Comparison of ENCODE assay signal across 21 mouse cellular contexts in the genomic region with DNA sequence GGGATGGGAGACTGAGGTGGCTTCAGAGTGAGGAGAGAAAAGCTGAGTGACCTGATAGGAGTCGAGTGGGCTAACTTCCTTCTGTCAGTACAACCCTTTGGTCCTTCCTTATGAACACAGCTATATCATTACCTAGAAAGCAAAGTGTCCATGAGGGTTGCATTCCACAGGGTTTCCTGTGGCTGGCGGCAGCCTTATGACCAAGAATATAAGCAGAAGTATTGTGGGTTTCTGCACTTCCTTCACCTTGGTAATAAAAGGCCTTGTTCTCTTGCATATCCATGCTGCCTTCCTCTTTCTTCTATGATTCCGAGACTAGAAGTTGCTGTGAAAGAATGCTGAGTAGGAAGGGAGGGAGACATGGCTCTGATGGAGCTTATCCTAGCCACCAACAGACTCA. TPM values are rescaled to one million over a fixed set of nuclear protein-coding genes. Genes with fewer than 3 reads are reported as not detected.
A peak's percentile ranks its signal among the peaks of the same experiment; 100 is the strongest.
DNase-seq lines count a peak whose midpoint lies in the region; ATAC-seq and TF ChIP-seq lines count a peak whose summit lies in the region.
"Had no signal": no experiment of that assay in that cellular context is flagged by ENCODE, and none has a peak within 500 bp of the region (broad histone marks: within the 10 kb centered on the region; RNA-seq: fewer than 3 reads in every experiment).

No protein-coding gene starts in this region.

- no peak for TF ChIP-seq POLR2A in liver, adult 2 months (IDR thresholded peaks at IDR 0.05; ENCODE audit: extremely low read depth, insufficient read depth, low read length)

- no peak overlapping the region for H3K4me2 ChIP-seq in heart, embryonic 14.5 days (ENCODE audit: low read length)
- H3K4me2 ChIP-seq in forebrain, postnatal 0 days (ENCODE audit: low read depth), result no peak overlapping the region
- H3K4me2 ChIP-seq: liver, embryonic 13.5 days had no signal

- no peak for DNase-seq in heart, adult 8-10 months (ENCODE audit: low spot score)
- no peak for DNase-seq in liver, adult 2 months (ENCODE audit: extremely low read depth, low read depth, low spot score)
- no peak for DNase-seq in liver
- DNase-seq in forebrain, postnatal 0 days, result no peak
- DNase-seq in retina, postnatal 1 day, result no peak
- DNase-seq: adrenal gland, adult 8-10 months; cerebellum, adult 8-10 months; kidney, postnatal 4 days; liver, embryonic 13.5 days; lung, postnatal 36 days; midbrain, embryonic 14.5 days; right cerebral cortex, postnatal 14 days had no signal

- peak overlapping the region; percentile 43 to 75; a peak in 2 of 4 replicates for H3K27ac ChIP-seq in heart, embryonic 14.5 days (replicated peaks in 1 of 2; ENCODE audit: control insufficient read depth in 1 of 2, insufficient read depth in 1 of 2, low read depth in 2 of 2, low read length in 2 of 2)
- peak overlapping the region; percentile 70; the same call in 1 of the 2 replicates for H3K27ac ChIP-seq in liver, adult 2 months (replicated peaks; ENCODE audit: insufficient read depth, low read depth, low read length)
- no peak overlapping the region for H3K27ac ChIP-seq in forebrain, postnatal 0 days (ENCODE audit: low read depth, low read length)
- H3K27ac ChIP-seq: liver, embryonic 13.5 days had no signal

- no peak overlapping the region for H3K9ac ChIP-seq in heart, embryonic 14.5 days (ENCODE audit: low read length)
- H3K9ac ChIP-seq in liver, adult 2 months (ENCODE audit: low read depth, low read length), result no peak overlapping the region
- H3K9ac ChIP-seq in forebrain, postnatal 0 days, result no peak overlapping the region
- H3K9ac ChIP-seq: liver, embryonic 13.5 days had no signal

- ATAC-seq in heart, embryonic 14.5 days (ENCODE audit: insufficient number of reproducible peaks, insufficient read depth, low FRiP score, low read depth), result no peak
- ATAC-seq in common myeloid progenitor, adult 5-6 weeks (replicated peaks; ENCODE audit: low read depth, poor library complexity, severe bottlenecking), result peak; percentile 73
- ATAC-seq in forebrain, postnatal 0 days, result no peak

- H3K9me3 ChIP-seq in heart, embryonic 14.5 days (ENCODE audit: control insufficient read depth, low read length), result no peaks in the 10 kb centered on the region
- peaks cover 7% of the 10 kb centered on the region; the same call in 1 of the 2 replicates for H3K9me3 ChIP-seq in megakaryocyte, embryonic 14.5 days
- H3K9me3 ChIP-seq in forebrain, postnatal 0 days (ENCODE audit: low read length), result no peaks in the 10 kb centered on the region
- H3K9me3 ChIP-seq: liver, embryonic 13.5 days had no signal

- H3K4me3 ChIP-seq in heart, embryonic 14.5 days (ENCODE audit: control insufficient read depth in 1 of 2, insufficient read depth in 1 of 2, low read depth in 1 of 2, low read length in 2 of 2), result no peak overlapping the region
- H3K4me3 ChIP-seq in liver, adult 2 months (ENCODE audit: insufficient read depth, low read depth, low read length), result no peak overlapping the region
- H3K4me3 ChIP-seq in megakaryocyte, embryonic 14.5 days (replicated peaks), result peak overlapping the region; percentile 31
- no peak overlapping the region for H3K4me3 ChIP-seq in forebrain, postnatal 0 days (ENCODE audit: low read depth, low read length)
- H3K4me3 ChIP-seq: liver, embryonic 13.5 days had no signal

- no peak for TF ChIP-seq CTCF in liver, adult 2 months (IDR thresholded peaks at IDR 0.05; ENCODE audit: low read depth, low read length)
- TF ChIP-seq CTCF in forebrain, postnatal 0 days (IDR thresholded peaks at IDR 0.05; ENCODE audit: low read depth), result no peak

- no peaks in the 10 kb centered on the region for H3K79me2 ChIP-seq in liver, adult 2 months (ENCODE audit: control insufficient read depth, insufficient read depth, low read length)

- H3K4me1 ChIP-seq in heart, embryonic 14.5 days (ENCODE audit: control insufficient read depth in 2 of 2, insufficient read depth in 2 of 2, low read length in 2 of 2), result no peaks in the 10 kb centered on the region
- peaks cover 4% of the 10 kb centered on the region; the same call in 1 of the 2 replicates for H3K4me1 ChIP-seq in liver, adult 2 months (ENCODE audit: control insufficient read depth, insufficient read depth, low read length)
- peaks cover 63% of the 10 kb centered on the region for H3K4me1 ChIP-seq in megakaryocyte, embryonic 14.5 days
- no peaks in the 10 kb centered on the region for H3K4me1 ChIP-seq in forebrain, postnatal 0 days (ENCODE audit: insufficient read depth)
- H3K4me1 ChIP-seq: liver, embryonic 13.5 days had no signal

- WGBS in heart, embryonic 14.5 days, result 55% methylated on average over 3 of the region's 3 CpGs
- 83% methylated on average over 3 of the region's 3 CpGs for WGBS in liver, adult 2 months
- 83% methylated on average over 3 of the region's 3 CpGs for WGBS in forebrain, postnatal 0 days

- 0 out of 2 replicates have a peak, but pooled peaks cover 6% of the 10 kb centered on the region for H3K36me3 ChIP-seq in heart, embryonic 14.5 days (ENCODE audit: control insufficient read depth, insufficient read depth, low read length)
- 0 out of 2 replicates have a peak, but pooled peaks cover 4% of the 10 kb centered on the region for H3K36me3 ChIP-seq in liver, adult 2 months (ENCODE audit: control insufficient read depth, insufficient read depth, low read length)
- peaks cover 50% of the 10 kb centered on the region for H3K36me3 ChIP-seq in megakaryocyte, embryonic 14.5 days (replicated peaks; ENCODE audit: low read length)
- H3K36me3 ChIP-seq in forebrain, postnatal 0 days (ENCODE audit: insufficient read depth), result no peaks in the 10 kb centered on the region
- H3K36me3 ChIP-seq: liver, embryonic 13.5 days had no signal

- H3K27me3 ChIP-seq in heart, embryonic 14.5 days (ENCODE audit: control insufficient read depth, insufficient read depth, low read length), result no peaks in the 10 kb centered on the region
- H3K27me3 ChIP-seq in liver, adult 2 months (ENCODE audit: control insufficient read depth, insufficient read depth, low read length), result no peaks in the 10 kb centered on the region
- H3K27me3 ChIP-seq in megakaryocyte, embryonic 14.5 days (replicated peaks), result peaks cover 1% of the 10 kb centered on the region
- H3K27me3 ChIP-seq in forebrain, postnatal 0 days (ENCODE audit: insufficient read depth, low read length), result no peaks in the 10 kb centered on the region
- H3K27me3 ChIP-seq: liver, embryonic 13.5 days had no signal

RNA-seq across cellular contexts. Expression of gene Gimap6, which starts 9.1 kb away (rescaled TPM):
- 37.6 and 40.2 TPM in 2 replicates for polyA plus RNA-seq in heart, embryonic 14.5 days (2014; fragmentation: Nextera tagmentation; extraction: Ambion mirVana)
- 10 to 100 TPM; 28.6 to 39.2 (median 35.6) TPM for total RNA-seq in heart, adult 8-10 months (2022)
- 13.9 and 19.1 TPM in 2 replicates for total RNA-seq in liver, adult 2 months (2014; rRNA removed)
- polyA plus RNA-seq in liver, adult 2 months (2012; rRNA removed), result 2.6 and 2.8 TPM in 2 replicates
- 81.8 and 82.1 TPM in 2 replicates for total RNA-seq in common myeloid progenitor, adult 5-6 weeks (2017)
- 1.2 and 5.9 TPM in 2 replicates for polyA plus RNA-seq in megakaryocyte, embryonic 14.5 days (2012; ENCODE audit: insufficient read depth, low replicate concordance)
- total RNA-seq in forebrain, postnatal 0 days (2014; rRNA removed), result 6.5 and 6.6 TPM in 2 replicates
- polyA plus RNA-seq in forebrain, postnatal 0 days (2015; fragmentation: Nextera tagmentation; extraction: Ambion mirVana), result 5.8 and 6.5 TPM in 2 replicates
- total RNA-seq: MEL had no signal

RNA-seq across cellular contexts. Expression of gene Gimap4, which starts 14.5 kb away (rescaled TPM):
- 20.7 and 25.2 TPM in 2 replicates for polyA plus RNA-seq in heart, embryonic 14.5 days (2014; fragmentation: Nextera tagmentation; extraction: Ambion mirVana)
- total RNA-seq in heart, adult 8-10 months (2022), result 10 to 100 TPM; 16.1 to 25.6 (median 20.1) TPM
- total RNA-seq in liver, adult 2 months (2014; rRNA removed), result 11.9 and 15.1 TPM in 2 replicates
- polyA plus RNA-seq in liver, adult 2 months (2012; rRNA removed), result 3.9 and 5.5 TPM in 2 replicates
- total RNA-seq in common myeloid progenitor, adult 5-6 weeks (2017), result 1.8 and 7.3 TPM in 2 replicates
- polyA plus RNA-seq in megakaryocyte, embryonic 14.5 days (2012; ENCODE audit: insufficient read depth, low replicate concordance), result 0.32 TPM in 1 of 2 replicates, not detected in the other
- total RNA-seq in forebrain, postnatal 0 days (2014; rRNA removed), result 0.52 and 2.1 TPM in 2 replicates
- 0.48 and 0.70 TPM in 2 replicates for polyA plus RNA-seq in forebrain, postnatal 0 days (2015; fragmentation: Nextera tagmentation; extraction: Ambion mirVana)

RNA-seq across cellular contexts. Expression of gene Gm28053, which starts 19.5 kb away (rescaled TPM):
- 3.3 and 5.1 TPM in 2 replicates for polyA plus RNA-seq in heart, embryonic 14.5 days (2014; fragmentation: Nextera tagmentation; extraction: Ambion mirVana)
- 1 to 10 TPM; 2.7 to 5.0 (median 4.3) TPM for total RNA-seq in heart, adult 8-10 months (2022)
- not detected in 2 replicates for total RNA-seq in liver, adult 2 months (2014; rRNA removed)
- polyA plus RNA-seq in liver, adult 2 months (2012; rRNA removed), result not detected in 2 replicates
- total RNA-seq in common myeloid progenitor, adult 5-6 weeks (2017), result 35.9 and 66.8 TPM in 2 replicates
- polyA plus RNA-seq in megakaryocyte, embryonic 14.5 days (2012; ENCODE audit: insufficient read depth, low replicate concordance), result not detected in 2 replicates
- not detected in 2 replicates for total RNA-seq in forebrain, postnatal 0 days (2014; rRNA removed)
- 0.57 TPM in 1 of 2 replicates, not detected in the other for polyA plus RNA-seq in forebrain, postnatal 0 days (2015; fragmentation: Nextera tagmentation; extraction: Ambion mirVana)
- total RNA-seq: MEL had no signal
- polyA plus RNA-seq: embryonic facial prominence, embryonic 14.5 days had no signal

RNA-seq across cellular contexts. Expression of gene Gimap7, which starts 19.5 kb away (rescaled TPM):
- not detected in 2 replicates for polyA plus RNA-seq in heart, embryonic 14.5 days (2014; fragmentation: Nextera tagmentation; extraction: Ambion mirVana)
- total RNA-seq in heart, adult 8-10 months (2022), result under 1 TPM in 3 of 4 experiments, not detected in 1; 0.22 to 0.78 (median 0.71) TPM
- total RNA-seq in liver, adult 2 months (2014; rRNA removed), result 0.37 and 0.47 TPM in 2 replicates
- 0.19 and 0.35 TPM in 2 replicates for polyA plus RNA-seq in liver, adult 2 months (2012; rRNA removed)
- total RNA-seq in common myeloid progenitor, adult 5-6 weeks (2017), result 3.4 and 4.9 TPM in 2 replicates
- polyA plus RNA-seq in megakaryocyte, embryonic 14.5 days (2012; ENCODE audit: insufficient read depth, low replicate concordance), result not detected in 2 replicates
- not detected in 2 replicates for total RNA-seq in forebrain, postnatal 0 days (2014; rRNA removed)
- not detected in 2 replicates for polyA plus RNA-seq in forebrain, postnatal 0 days (2015; fragmentation: Nextera tagmentation; extraction: Ambion mirVana)
- total RNA-seq: layer of hippocampus, postnatal 14 days; left cerebral cortex, postnatal 25 days; MEL had no signal
- polyA plus RNA-seq: brain, embryonic 14.5 days; embryonic facial prominence, embryonic 14.5 days; forebrain, embryonic 11.5 days; midbrain, embryonic 14.5 days had no signal

RNA-seq across cellular contexts. Expression of gene Gimap9, which starts 23.0 kb away (rescaled TPM):
- polyA plus RNA-seq in heart, embryonic 14.5 days (2014; fragmentation: Nextera tagmentation; extraction: Ambion mirVana), result 5.8 and 6.3 TPM in 2 replicates
- 1 to 10 TPM; 2.6 to 4.2 (median 3.1) TPM for total RNA-seq in heart, adult 8-10 months (2022)
- 11.6 and 12.2 TPM in 2 replicates for total RNA-seq in liver, adult 2 months (2014; rRNA removed)
- polyA plus RNA-seq in liver, adult 2 months (2012; rRNA removed), result 4.2 and 6.3 TPM in 2 replicates
- total RNA-seq in common myeloid progenitor, adult 5-6 weeks (2017), result 50.8 and 59.3 TPM in 2 replicates
- 2.5 TPM in 1 of 2 replicates, not detected in the other for polyA plus RNA-seq in megakaryocyte, embryonic 14.5 days (2012; ENCODE audit: insufficient read depth, low replicate concordance)
- 1.4 and 1.5 TPM in 2 replicates for total RNA-seq in forebrain, postnatal 0 days (2014; rRNA removed)
- 0.79 and 1.3 TPM in 2 replicates for polyA plus RNA-seq in forebrain, postnatal 0 days (2015; fragmentation: Nextera tagmentation; extraction: Ambion mirVana)
